Mouse (Mus musculus) ES-E14 (cell line): ENCODE data around the gene Fam129c. TPM values are rescaled to one million over a fixed set of nuclear protein-coding genes. Genes with fewer than 3 reads are reported as not detected.

Experiments
- DNase-seq: peaks from one replicate; pipeline ENCODE4 v3.0.0-alpha.2; 2013; ENCODE audit warnings: low read depth, low spot score
- H3K27ac ChIP-seq: 2 replicates; pipeline ENCODE4 v1.5.1; 2012; ENCODE audit warnings: low read depth, mild to moderate bottlenecking, low read length, moderate library complexity, mixed read lengths; ENCODE audit not compliant: poor library complexity, insufficient read depth, severe bottlenecking
- H3K36me3 ChIP-seq: 2 replicates; pipeline ENCODE4 v1.6.1; 2012; ENCODE audit warnings: mild to moderate bottlenecking, low read length, moderate library complexity, mixed read lengths; ENCODE audit not compliant: control insufficient read depth, poor library complexity, insufficient read depth, severe bottlenecking
- H3K4me1 ChIP-seq, 2 experiments: fragments of 150-350 bp in 1 of 2; sonication (generic) in 1 of 2; 2 replicates each; pipeline ENCODE4 v1.6.1; 2012; ENCODE audit warnings: low read length in 2 of 2, mild to moderate bottlenecking in 1 of 2, mixed read lengths in 1 of 2; ENCODE audit not compliant: control insufficient read depth in 2 of 2, insufficient read depth in 2 of 2, poor library complexity in 1 of 2
- H3K4me3 ChIP-seq, 2 experiments: fragments of 150-350 bp in 1 of 2; sonication (generic) in 1 of 2; 2 replicates each; pipeline ENCODE4 v1.5.1; 2012; ENCODE audit warnings: low read length in 2 of 2, low read depth in 1 of 2, mild to moderate bottlenecking in 1 of 2, mixed read lengths in 1 of 2; ENCODE audit not compliant: insufficient read depth in 1 of 2, poor library complexity in 1 of 2, severe bottlenecking in 1 of 2
- H3K9ac ChIP-seq: 2 replicates; pipeline ENCODE4 v1.6.1; 2012; ENCODE audit warnings: low read depth, mild to moderate bottlenecking, low read length, mixed read lengths; ENCODE audit not compliant: poor library complexity, insufficient read depth, severe bottlenecking
- H3K9me3 ChIP-seq: fragments of 150-350 bp; sonication (generic); 2 replicates; pipeline ENCODE4 v1.6.1; 2012; ENCODE audit warnings: low read depth, mild to moderate bottlenecking, low read length; ENCODE audit not compliant: control insufficient read depth, insufficient read depth
- CHD2 ChIP-seq: IDR thresholded peaks from 2 replicates; pipeline ENCODE4 v1.6.1; 2014; ENCODE audit warnings: mild to moderate bottlenecking, low read depth, low read length, inconsistent platforms
- HCFC1 ChIP-seq: IDR thresholded peaks from 2 replicates; pipeline ENCODE4 v1.6.1; 2012; ENCODE audit warnings: low read length, inconsistent platforms, borderline replicate concordance; ENCODE audit not compliant: insufficient read depth
- MAFK ChIP-seq: IDR thresholded peaks from 2 replicates; pipeline ENCODE4 v1.6.1; 2014; ENCODE audit warnings: mild to moderate bottlenecking, low read depth, low read length, inconsistent platforms; ENCODE audit not compliant: insufficient read depth
- ZC3H11A ChIP-seq: IDR thresholded peaks from 2 replicates; pipeline ENCODE4 v1.6.1; 2012; ENCODE audit warnings: low read depth, mild to moderate bottlenecking, inconsistent platforms, low read length, borderline replicate concordance
- ZNF384 ChIP-seq: IDR thresholded peaks from 2 replicates; pipeline ENCODE4 v1.6.1; 2012; ENCODE audit warnings: low read depth, low read length, inconsistent platforms
- in situ Hi-C, 2 experiments: fragments of 600-800 bp; cut with MboI; formaldehyde crosslinking; loops; one replicate each; pipeline ENCODE4 v1.15.1; 2025; ENCODE audit warnings: low sequenced_read_pairs in 2 of 2, inconsistent platforms in 1 of 2; ENCODE audit not compliant: unreplicated experiment in 2 of 2
- total RNA-seq: library from RNA; depleted of rRNA; stranded (reverse); fragments of 300-350 nt; gene quantifications from 2 replicates; pipeline ENCODE4 v1.2.3, GENCODE M21; 2012

Gene Fam129c
- total RNA-seq, 1 experiment = 9.0 TPM

DNA sequence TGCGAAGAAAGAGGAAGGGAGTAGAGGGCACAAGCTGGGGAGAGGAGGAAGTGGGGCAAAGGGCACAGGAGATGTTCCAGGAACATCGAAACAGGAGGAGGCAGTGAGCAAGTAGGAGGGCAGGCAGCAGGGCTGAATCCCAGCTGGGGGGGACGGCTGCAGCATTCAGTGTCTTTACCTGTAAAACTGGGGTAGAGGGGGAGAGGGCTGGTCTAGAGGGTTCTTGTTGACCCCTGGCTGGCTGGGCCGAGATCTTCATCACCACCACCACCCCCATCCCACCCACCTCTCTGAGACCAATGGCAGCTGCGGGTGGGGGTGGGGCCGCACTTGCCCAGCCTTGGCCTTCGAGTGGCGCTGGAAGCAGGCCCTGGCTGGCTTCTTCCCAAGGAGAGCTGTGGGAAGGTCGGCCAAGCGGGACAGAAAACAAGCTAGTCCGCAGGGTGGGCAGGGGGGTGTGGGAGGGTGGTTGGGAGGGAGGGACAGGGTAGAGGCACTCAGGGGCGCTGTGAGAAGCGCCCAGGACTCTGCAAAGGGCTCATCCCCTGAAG, 29.0 kb upstream of the Fam129c start, which contains the start of gene Slc27a1:
TSS of gene Slc27a1 (plus strand) at position 496 of the 551 bp plus-strand sequence.
- no peaks in the 10 kb centered on the region for H3K9me3 ChIP-seq
- H3K4me1 ChIP-seq = peaks cover 0 to 19% of the 10 kb centered on the region in 2 experiments; a peak in 2 of 4 replicates
- DNase-seq = no peak
- in situ Hi-C loops = no loop called here
- TF ChIP-seq CHD2 (no peak), ZNF384 (no peak), MAFK (no peak), HCFC1 (no peak), ZC3H11A (no peak)
- no peaks in the 10 kb centered on the region for H3K36me3 ChIP-seq
- peak within 1 kb of the TSS; percentile 89 for H3K9ac ChIP-seq
- peak within 1 kb of the TSS; percentile 76 to 98 for H3K4me3 ChIP-seq
- H3K27ac ChIP-seq = peak within 1 kb of the TSS; percentile 92

DNA sequence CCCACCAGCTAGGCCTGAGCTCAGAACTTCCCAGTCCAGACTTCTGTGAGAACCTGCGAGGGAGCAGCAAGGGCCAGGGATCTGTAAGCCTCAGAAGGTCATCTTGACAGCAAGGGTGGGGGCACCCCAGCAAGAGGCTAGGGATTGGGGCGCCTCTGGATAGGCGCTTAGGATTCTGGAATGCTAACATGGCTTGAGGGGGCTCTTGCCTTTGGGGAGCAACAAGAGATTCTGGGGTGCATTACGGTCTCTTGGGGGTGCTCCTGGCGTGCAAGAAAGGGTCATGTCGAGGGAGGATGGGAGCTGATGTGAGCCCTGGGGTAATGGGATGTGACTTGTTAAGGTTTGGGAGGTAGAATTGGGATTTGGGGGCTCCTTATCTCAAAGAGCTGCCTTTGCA, 28.5 kb upstream of the Fam129c start:
- in situ Hi-C loops = no loop called here
- Histone ChIP-seq H3K9me3 (no peaks in the 10 kb centered on the region), H3K4me1 (peaks cover 0 to 19% of the 10 kb centered on the region in 2 experiments; a peak in 2 of 4 replicates), H3K27ac (0 out of 2 replicates have a peak overlapping the region, but pooled peaks have one; percentile 29), H3K36me3 (no peaks in the 10 kb centered on the region), H3K4me3 (peak overlapping the region; percentile 76 to 98), H3K9ac (no peak overlapping the region)
- TF ChIP-seq CHD2 = no peak
- TF ChIP-seq ZC3H11A = no peak
- no peak for TF ChIP-seq MAFK
- no peak for TF ChIP-seq ZNF384
- TF ChIP-seq HCFC1 = no peak
- no peak for DNase-seq

- H3K4me3 ChIP-seq = peak overlapping the region; percentile 76 to 98
- H3K4me1 ChIP-seq = peaks cover 0 to 19% of the 10 kb centered on the region in 2 experiments; a peak in 2 of 4 replicates
- peak; percentile 99 for DNase-seq
- TF ChIP-seq CHD2 (no peak), HCFC1 (0 out of 2 replicates have a peak, but pooled peaks have one; percentile 10)
- peak overlapping the region; percentile 89 for H3K9ac ChIP-seq
- no peaks in the 10 kb centered on the region for H3K9me3 ChIP-seq
- H3K27ac ChIP-seq = peak overlapping the region; percentile 92
- in situ Hi-C loops = no loop called here
- no peaks in the 10 kb centered on the region for H3K36me3 ChIP-seq
Measured at GRCm38 (mm10) chr8:71569366-71570290, 27.8 kb upstream of the Fam129c start.

DNA sequence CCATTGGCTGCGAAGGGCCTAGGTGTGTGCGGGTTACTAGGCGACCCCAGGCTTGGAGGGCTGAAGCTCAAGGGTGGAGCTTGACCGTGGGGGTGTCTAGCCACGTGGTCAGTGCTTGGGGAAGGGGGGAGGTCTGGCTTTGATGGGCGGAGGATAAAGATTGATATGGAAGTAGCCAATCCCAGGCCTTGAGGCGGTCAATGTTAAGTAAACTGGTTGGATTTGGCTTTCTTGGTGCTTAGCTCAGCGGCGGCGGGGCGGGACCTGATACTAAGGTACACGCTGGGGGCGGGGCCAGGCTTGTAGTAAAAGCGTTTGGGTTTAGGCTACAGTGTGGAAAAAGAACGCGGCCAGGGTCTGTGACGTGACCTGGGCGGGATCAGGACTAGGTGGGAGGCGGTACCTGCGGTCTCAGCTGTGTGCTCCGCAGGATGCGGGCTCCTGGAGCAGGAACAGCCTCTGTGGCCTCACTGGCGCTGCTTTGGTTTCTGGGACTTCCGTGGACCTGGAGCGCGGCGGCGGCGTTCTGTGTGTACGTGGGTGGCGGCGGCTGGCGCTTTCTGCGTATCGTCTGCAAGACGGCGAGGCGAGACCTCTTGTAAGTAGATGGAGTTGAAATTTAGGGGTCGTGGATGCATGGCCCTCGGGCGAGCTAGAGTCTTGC, 27.0 kb upstream of the Fam129c start:
- Histone ChIP-seq H3K36me3 (no peaks in the 10 kb centered on the region), H3K4me3 (peak overlapping the region; percentile 76 to 98), H3K4me1 (peaks cover 0 to 19% of the 10 kb centered on the region in 2 experiments; a peak in 2 of 4 replicates), H3K9ac (peak overlapping the region; percentile 77), H3K27ac (peak overlapping the region; percentile 76; the same call in 1 of the 2 replicates), H3K9me3 (no peaks in the 10 kb centered on the region)
- peak; percentile 100 for DNase-seq
- TF ChIP-seq HCFC1 (no peak; the same call in 1 of the 2 replicates), CHD2 (no peak), ZC3H11A (no peak), ZNF384 (no peak), MAFK (0 out of 2 replicates have a peak, but pooled peaks have one; percentile 6)
- in situ Hi-C loops = no loop called here
